ENCODE assay signal across 15 mouse cellular contexts in genomic region chr9:89771153-89771552, GRCm38 (mm10). TPM values are rescaled to one million over a fixed set of nuclear protein-coding genes. Genes with fewer than 3 reads are reported as not detected.
DNase-seq lines count a peak whose midpoint lies in the region; ATAC-seq and TF ChIP-seq lines count a peak whose summit lies in the region.
"Had no signal": no experiment of that assay in that cellular context is flagged by ENCODE, and none has a peak within 500 bp of the region (broad histone marks: within the 10 kb centered on the region; RNA-seq: fewer than 3 reads in every experiment).

No protein-coding gene starts in this region.

- TF ChIP-seq CTCF in gastrocnemius, adult 2 months (IDR thresholded peaks at IDR 0.05), result no peak
- no peak for TF ChIP-seq CTCF in heart, postnatal 0 days (IDR thresholded peaks at IDR 0.05; ENCODE audit: low read depth)

- no peak overlapping the region for H3K4me3 ChIP-seq in gastrocnemius, adult 2 months
- no peak overlapping the region for H3K4me3 ChIP-seq in heart, postnatal 0 days (ENCODE audit: low read depth, low read length)
- H3K4me3 ChIP-seq: hindbrain, embryonic 13.5 days; megakaryocyte, embryonic 14.5 days had no signal

- no peaks in the 10 kb centered on the region for H3K27me3 ChIP-seq in heart, postnatal 0 days (ENCODE audit: control insufficient read depth, insufficient read depth, low read length)
- H3K27me3 ChIP-seq: hindbrain, embryonic 13.5 days; megakaryocyte, embryonic 14.5 days had no signal

- TF ChIP-seq EP300 in heart, postnatal 0 days (IDR thresholded peaks at IDR 0.05; ENCODE audit: low read depth), result no peak

- intact Hi-C loops in gastrocnemius, adult 2 months (cut with DNase I), result no loop called here

- peak; percentile 69 for ATAC-seq in heart, postnatal 0 days (ENCODE audit: insufficient read depth, low read depth)
- ATAC-seq in CD4-positive, CD25-positive, alpha-beta regulatory T cell, adult 4 months, result no peak
- ATAC-seq: Patski had no signal

- H3K4me1 ChIP-seq in heart, postnatal 0 days (ENCODE audit: control insufficient read depth, insufficient read depth), result no peaks in the 10 kb centered on the region
- H3K4me1 ChIP-seq: megakaryocyte, embryonic 14.5 days had no signal

- 0 out of 2 replicates have a peak, but pooled peaks cover 4% of the 10 kb centered on the region for H3K9me3 ChIP-seq in heart, postnatal 0 days (replicated peaks; ENCODE audit: control insufficient read depth, low read length)
- H3K9me3 ChIP-seq: hindbrain, embryonic 13.5 days; megakaryocyte, embryonic 14.5 days had no signal

- H3K27ac ChIP-seq in gastrocnemius, adult 2 months, result peak overlapping the region; percentile 63
- no peak overlapping the region for H3K27ac ChIP-seq in heart, postnatal 0 days (ENCODE audit: low read depth)
- H3K27ac ChIP-seq: hindbrain, embryonic 13.5 days had no signal

- H3K4me2 ChIP-seq in heart, postnatal 0 days (ENCODE audit: low read depth, low read length), result no peak overlapping the region
- H3K4me2 ChIP-seq: hindbrain, embryonic 13.5 days; lung, embryonic 14.5 days had no signal

- DNase-seq in cerebellum, adult 11-12 months, result peak; percentile 3
- no peak for DNase-seq in cerebellum, postnatal 36 days
- peak; percentile 20 for DNase-seq in gastrocnemius, adult 2 months
- DNase-seq in gastrocnemius, postnatal 10 days, result no peak
- DNase-seq in layer of hippocampus, adult 9-11 months, result peak; percentile 34
- no peak for DNase-seq in layer of hippocampus, adult 9-10 months (ENCODE audit: low spot score)
- DNase-seq in heart, postnatal 0 days (ENCODE audit: low spot score), result peak; percentile 50
- DNase-seq: kidney, adult 11 months; kidney, postnatal 14 days; liver; lung, embryonic 14.5 days had no signal

- no peaks in the 10 kb centered on the region for H3K36me3 ChIP-seq in heart, postnatal 0 days (replicated peaks; ENCODE audit: control insufficient read depth, insufficient read depth, low read length)
- H3K36me3 ChIP-seq: hindbrain, embryonic 13.5 days had no signal

- WGBS in heart, postnatal 0 days, result 6% methylated on average over 1 of the region's 1 CpGs

- no peak overlapping the region for H3K9ac ChIP-seq in heart, postnatal 0 days (replicated peaks; ENCODE audit: low read depth, low read length)
- H3K9ac ChIP-seq: hindbrain, embryonic 13.5 days; lung, embryonic 14.5 days had no signal

RNA-seq across cellular contexts. Expression of gene Ankrd34c, which starts 32.9 kb away (rescaled TPM):
- total RNA-seq in gastrocnemius, adult 2 months (2021), result not detected
- total RNA-seq in gastrocnemius, postnatal 10 days (2021), result not detected
- not detected in 2 replicates for total RNA-seq in heart, postnatal 0 days (2014; rRNA removed; ENCODE audit: low replicate concordance)
- not detected in 2 replicates for polyA plus RNA-seq in heart, postnatal 0 days (2015; fragmentation: Nextera tagmentation; extraction: Ambion mirVana)
- polyA plus RNA-seq in CD4-positive, CD25-positive, alpha-beta regulatory T cell, adult 4 months (2017; shearing (Covaris generic)), result not detected
- polyA plus RNA-seq: lung, embryonic 14.5 days; Patski had no signal

Comparison
In these comparisons a context has a peak if more than half of its experiments do, and no peak if none do; other contexts are left out.
1. DNase-seq: peak in cerebellum, adult 11-12 months (single experiment), gastrocnemius, adult 2 months (single experiment), layer of hippocampus, adult 9-11 months (single experiment) and heart, postnatal 0 days (single experiment); none in cerebellum, postnatal 36 days (0 of 2), gastrocnemius, postnatal 10 days (single experiment) and layer of hippocampus, adult 9-10 months (single experiment).